Mouse (Mus musculus): ENCODE measurements at regions not wholly inside any gene's neighbourhood (a gene's known extent, or its start where the extent isn't known, plus 50 kb on each side); places are given as distances from the start of the nearest gene placed in this dataset.

GRCm38 (mm10) chr5:15850126-15850801 is 84.2 kb upstream of the Cacna2d1 start:
- no peak overlapping the region for H3K4me3 ChIP-seq
- no peaks in the 10 kb centered on the region for H3K9me3 ChIP-seq
- 0 out of 2 replicates have a peak, but pooled peaks have one; percentile 22 for ATAC-seq (ENCODE audit: insufficient number of reproducible peaks, insufficient read depth, low FRiP score, low TSS enrichment)
- no peak overlapping the region for H3K9ac ChIP-seq
- H3K27ac ChIP-seq: no peak overlapping the region
- no peaks in the 10 kb centered on the region for H3K27me3 ChIP-seq
- WGBS: 52% methylated on average over 7 of the region's 7 CpGs
- no peaks in the 10 kb centered on the region for H3K36me3 ChIP-seq
- no peak overlapping the region for H3K4me2 ChIP-seq (replicated peaks)
- H3K4me1 ChIP-seq: no peaks in the 10 kb centered on the region

GRCm38 (mm10) chr5:15854752-15855151 is 79.7 kb upstream of the Cacna2d1 start:
- Histone ChIP-seq H3K27me3 (no peaks in the 10 kb centered on the region), H3K9me3 (no peaks in the 10 kb centered on the region), H3K4me3 (no peak overlapping the region), H3K4me2 (replicated peaks) (no peak overlapping the region), H3K9ac (no peak overlapping the region), H3K36me3 (no peaks in the 10 kb centered on the region), H3K4me1 (no peaks in the 10 kb centered on the region), H3K27ac (no peak overlapping the region)
- ATAC-seq (ENCODE audit: insufficient number of reproducible peaks, insufficient read depth, low FRiP score, low TSS enrichment): no peak
- 90% methylated on average over 1 of the region's 1 CpGs for WGBS

DNA sequence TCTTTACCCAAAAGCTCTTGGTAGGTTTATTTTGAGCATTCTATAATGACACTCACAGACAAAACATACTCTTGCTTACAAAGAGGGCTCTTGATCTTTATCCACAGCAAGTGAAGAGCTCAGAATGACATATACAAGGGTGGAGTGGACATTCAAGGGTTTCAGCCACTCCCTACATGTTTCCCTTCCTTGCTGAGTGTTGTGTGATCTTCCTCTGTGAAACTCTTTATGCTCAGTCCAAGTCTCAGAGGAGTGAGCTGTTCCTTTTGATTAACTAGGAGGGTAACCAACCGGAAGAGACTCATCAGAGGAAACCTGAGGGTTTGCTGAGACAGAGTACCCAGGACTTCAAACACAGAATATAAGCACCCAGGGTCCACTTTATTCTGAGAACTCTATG is 77.5 kb upstream of the Cacna2d1 start:
- H3K4me1 ChIP-seq: no peaks in the 10 kb centered on the region
- WGBS: 63% methylated on average over 1 of the region's 1 CpGs

GRCm38 (mm10) chr5:15874065-15874464 is 60.4 kb upstream of the Cacna2d1 start:
- Histone ChIP-seq H3K27me3 (no peaks in the 10 kb centered on the region), H3K36me3 (no peaks in the 10 kb centered on the region), H3K9ac (no peak overlapping the region), H3K9me3 (no peaks in the 10 kb centered on the region), H3K4me2 (replicated peaks) (no peak overlapping the region), H3K4me3 (no peak overlapping the region), H3K4me1 (no peaks in the 10 kb centered on the region), H3K27ac (no peak overlapping the region)
- 82% methylated on average over 3 of the region's 3 CpGs for WGBS
- ATAC-seq (ENCODE audit: insufficient number of reproducible peaks, insufficient read depth, low FRiP score, low TSS enrichment): no peak

More for the DNA sequence above, 77.5 kb upstream of the Cacna2d1 start:
- no peak for ATAC-seq (ENCODE audit: insufficient number of reproducible peaks, insufficient read depth, low FRiP score, low TSS enrichment)
- Histone ChIP-seq H3K36me3 (no peaks in the 10 kb centered on the region), H3K27me3 (no peaks in the 10 kb centered on the region), H3K4me3 (no peak overlapping the region), H3K9me3 (no peaks in the 10 kb centered on the region), H3K27ac (no peak overlapping the region), H3K9ac (no peak overlapping the region), H3K4me2 (replicated peaks) (no peak overlapping the region)

DNA sequence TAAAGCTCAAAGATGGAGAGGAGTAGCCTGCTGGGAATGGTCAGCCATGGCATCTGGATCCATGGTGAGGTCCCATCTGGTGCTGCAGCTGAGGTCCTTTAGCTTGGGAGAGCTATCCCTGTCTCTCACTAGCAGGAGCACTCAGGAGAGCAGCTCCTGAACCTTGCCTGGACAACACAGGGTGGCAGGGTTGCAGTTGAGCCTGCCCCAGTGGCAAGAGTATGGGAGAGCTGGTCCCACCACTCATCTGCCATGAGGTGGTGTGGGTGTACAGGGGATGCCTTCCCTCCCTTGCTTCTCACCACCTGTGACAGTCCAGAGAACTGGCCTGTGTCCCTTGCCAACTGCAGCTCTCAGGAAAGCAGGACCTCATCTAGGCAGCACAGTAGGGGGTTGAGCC is 51.5 kb upstream of the Cacna2d1 start:
- ATAC-seq (ENCODE audit: insufficient number of reproducible peaks, insufficient read depth, low FRiP score, low TSS enrichment): 0 out of 2 replicates have a peak, but pooled peaks have one; percentile 69
- no peak overlapping the region for H3K4me3 ChIP-seq
- H3K27me3 ChIP-seq: 0 out of 2 replicates have a peak, but pooled peaks cover 4% of the 10 kb centered on the region
- H3K36me3 ChIP-seq: no peaks in the 10 kb centered on the region
- no peak overlapping the region for H3K9ac ChIP-seq
- peaks cover 5% of the 10 kb centered on the region for H3K4me1 ChIP-seq
- H3K9me3 ChIP-seq: no peaks in the 10 kb centered on the region
- H3K27ac ChIP-seq: no peak overlapping the region
- no peak overlapping the region for H3K4me2 ChIP-seq (replicated peaks)
